Mouse (Mus musculus) bone marrow macrophage, adult 2 months (primary cell): ENCODE data around the gene Gdnf. TPM values are rescaled to one million over a fixed set of nuclear protein-coding genes. Genes with fewer than 3 reads are reported as not detected.
A peak's percentile ranks its signal among the peaks of the same experiment; 100 is the strongest.

Experiments used
- H3K27ac ChIP-seq: 2 replicates; pipeline ENCODE4 v1.5.1; 2012; ENCODE audit warnings: low read depth, low read length; ENCODE audit not compliant: insufficient read depth
- H3K4me1 ChIP-seq: 2 replicates; pipeline ENCODE4 v1.6.1; 2012; ENCODE audit warnings: low read length; ENCODE audit not compliant: control insufficient read depth, insufficient read depth
- H3K4me3 ChIP-seq: 2 replicates; pipeline ENCODE4 v1.5.1; 2012; ENCODE audit warnings: mild to moderate bottlenecking, low read length, moderate library complexity; ENCODE audit not compliant: insufficient read depth
- CTCF ChIP-seq: IDR thresholded peaks from 2 replicates; pipeline ENCODE4 v1.5.1; 2012; ENCODE audit warnings: low read depth, mild to moderate bottlenecking, low read length, moderate library complexity
- POLR2A ChIP-seq: IDR thresholded peaks from 2 replicates; pipeline ENCODE4 v1.6.1; 2012; ENCODE audit warnings: mild to moderate bottlenecking, low read depth, low read length, borderline replicate concordance
- polyA plus RNA-seq: library from polyadenylated mRNA; stranded (reverse); fragments of >200 nt; gene quantifications from 2 replicates; pipeline ENCODE4 v1.2.4, GENCODE M21; 2012; ENCODE audit not compliant: missing spikeins, insufficient read depth, insufficient read length

Gene Gdnf
- polyA plus RNA-seq, 1 experiment = not detected

GRCm38 (mm10) chr15:7813531-7814370 is 3.1 kb downstream of the Gdnf start:
- peak overlapping the region; percentile 47 for H3K4me3 ChIP-seq
- TF ChIP-seq CTCF (no peak), POLR2A (no peak)
- H3K27ac ChIP-seq = no peak overlapping the region
- 0 out of 2 replicates have a peak, but pooled peaks cover 2% of the 10 kb centered on the region for H3K4me1 ChIP-seq

- Histone ChIP-seq H3K4me1 (0 out of 2 replicates have a peak, but pooled peaks cover 2% of the 10 kb centered on the region), H3K4me3 (no peak overlapping the region)
- TF ChIP-seq CTCF (no peak), POLR2A (no peak)
Observed at GRCm38 (mm10) chr15:7814371-7814680, 3.7 kb downstream of the Gdnf start.

GRCm38 (mm10) chr15:7814917-7815316 is 4.3 kb downstream of the Gdnf start:
- no peak overlapping the region for H3K27ac ChIP-seq
- 0 out of 2 replicates have a peak, but pooled peaks cover 2% of the 10 kb centered on the region for H3K4me1 ChIP-seq
- TF ChIP-seq POLR2A (no peak), CTCF (no peak)
- H3K4me3 ChIP-seq = no peak overlapping the region

More at GRCm38 (mm10) chr15:7814371-7814680, 3.7 kb downstream of the Gdnf start:
- H3K27ac ChIP-seq = no peak overlapping the region

- Histone ChIP-seq H3K4me3 (no peak overlapping the region), H3K27ac (no peak overlapping the region)
- TF ChIP-seq POLR2A (no peak), CTCF (no peak)
Observed at GRCm38 (mm10) chr15:7815521-7815944, 4.9 kb downstream of the Gdnf start.

GRCm38 (mm10) chr15:7823886-7824285 is 13.2 kb downstream of the Gdnf start:
- no peak overlapping the region for H3K4me3 ChIP-seq
- no peak overlapping the region for H3K27ac ChIP-seq
- no peak for TF ChIP-seq CTCF
- TF ChIP-seq POLR2A = no peak
- no peaks in the 10 kb centered on the region for H3K4me1 ChIP-seq

More at GRCm38 (mm10) chr15:7815521-7815944, 4.9 kb downstream of the Gdnf start:
- 0 out of 2 replicates have a peak, but pooled peaks cover 2% of the 10 kb centered on the region for H3K4me1 ChIP-seq

GRCm38 (mm10) chr15:7825530-7825929 is 14.9 kb downstream of the Gdnf start:
- Histone ChIP-seq H3K4me1 (no peaks in the 10 kb centered on the region), H3K27ac (no peak overlapping the region), H3K4me3 (no peak overlapping the region)
- TF ChIP-seq POLR2A (no peak), CTCF (no peak)

GRCm38 (mm10) chr15:7835404-7835803 is 24.8 kb downstream of the Gdnf start:
- TF ChIP-seq CTCF (no peak), POLR2A (no peak)
- Histone ChIP-seq H3K4me1 (peaks cover 13% of the 10 kb centered on the region), H3K4me3 (no peak overlapping the region), H3K27ac (no peak overlapping the region)

- Histone ChIP-seq H3K27ac (no peak overlapping the region), H3K4me1 (peaks cover 13% of the 10 kb centered on the region), H3K4me3 (no peak overlapping the region)
- no peak for TF ChIP-seq CTCF
- no peak for TF ChIP-seq POLR2A
Observed at GRCm38 (mm10) chr15:7838060-7838920, 27.6 kb downstream of the Gdnf start.

- Histone ChIP-seq H3K27ac (no peak overlapping the region), H3K4me3 (no peak overlapping the region), H3K4me1 (peaks cover 13% of the 10 kb centered on the region)
- TF ChIP-seq POLR2A = no peak
- no peak for TF ChIP-seq CTCF
Observed at GRCm38 (mm10) chr15:7838921-7839309, 28.3 kb downstream of the Gdnf start.
